Mouse (Mus musculus) effector memory CD4-positive, alpha-beta T cell, adult 7 months (primary cell): ENCODE measurements around the gene F10. TPM values are rescaled to one million over a fixed set of nuclear protein-coding genes. Genes with fewer than 3 reads are reported as not detected.

Experiments
- polyA plus RNA-seq: library from polyadenylated mRNA; unstranded; fragments of 100-300 nt; shearing (Covaris generic); gene quantifications from one replicate; pipeline ENCODE4 v1.2.1, GENCODE M21; 2017

Gene F10
- polyA plus RNA-seq, result 0.27 TPM

GRCm38 (mm10) chr8:13037015-13037414 is at the start of gene F10:
TSS of gene F10 (plus strand) at chr8:13037308.

GRCm38 (mm10) chr8:13025487-13026224 is 11.5 kb upstream of the F10 start, which contains the start of gene F7:
TSS of gene F7 (plus strand) at chr8:13026034.

GRCm38 (mm10) chr8:13060441-13061150 is 23.5 kb downstream of the F10 start, which contains the start of gene Proz:
TSS of gene Proz (plus strand) at chr8:13060914.

GRCm38 (mm10) chr8:13105087-13105881 is 68.2 kb downstream of the F10 start, which contains the start of the genes Pcid2 and Cul4a:
TSS of gene Pcid2 (minus strand) at chr8:13105459.
TSS of gene Cul4a (plus strand) at chr8:13105621.

Other genes with a start within 250 kb of the F10 start
- gene Mcf2l, start 163.5 kb upstream of the F10 start, polyA plus RNA-seq, result 0.69 TPM
- gene F7, start 11.3 kb upstream of the F10 start, polyA plus RNA-seq, result not detected
- gene Proz, start 23.6 kb downstream of the F10 start, polyA plus RNA-seq, result 2.3 TPM
- 42.6 TPM for gene Pcid2, start 68.2 kb downstream of the F10 start, polyA plus RNA-seq
- gene Cul4a, start 68.3 kb downstream of the F10 start, polyA plus RNA-seq, result 22.8 TPM
- 212 TPM for gene Lamp1, start 121.9 kb downstream of the F10 start, polyA plus RNA-seq
- 2.0 TPM for gene Grtp1, start 163.3 kb downstream of the F10 start, polyA plus RNA-seq
- not detected for gene Adprhl1, start 216.9 kb downstream of the F10 start, polyA plus RNA-seq